19 mouse cellular contexts compared by ENCODE assay signal in genomic region chr5:20964446-20964845, GRCm38 (mm10).
"Had no signal": no experiment of that assay in that cellular context is flagged by ENCODE, and none has a peak within 500 bp of the region (broad histone marks: within the 10 kb centered on the region; RNA-seq: fewer than 3 reads in every experiment).

No protein-coding gene starts in this region.

- H3K36me3 ChIP-seq: midbrain, embryonic 10.5 days; midbrain, embryonic 12.5 days; neural tube, embryonic 13.5 days; neural tube, embryonic 15.5 days had no signal

- H3K4me2 ChIP-seq: lung, embryonic 14.5 days; midbrain, embryonic 12.5 days; neural tube, embryonic 13.5 days; neural tube, embryonic 15.5 days had no signal

- ATAC-seq: midbrain, embryonic 16.5 days had no signal

- H3K9ac ChIP-seq: lung, embryonic 14.5 days; midbrain, embryonic 12.5 days; neural tube, embryonic 13.5 days; neural tube, embryonic 15.5 days had no signal

- DNase-seq: lung, adult 18-20 months; lung, embryonic 14.5 days; lung, postnatal 10 days; lung, postnatal 4 days; midbrain, embryonic 14.5 days; retina, postnatal 1 day; right cerebral cortex, adult 18-20 months; right cerebral cortex, postnatal 25 days; right cerebral cortex, postnatal 4 days; spleen, adult 18-20 months; thymus, adult 18-20 months; thymus, postnatal 14 days; thymus, postnatal 36 days had no signal

- H3K27ac ChIP-seq: midbrain, embryonic 10.5 days; midbrain, embryonic 12.5 days; neural tube, embryonic 13.5 days; neural tube, embryonic 15.5 days had no signal

- H3K4me3 ChIP-seq: midbrain, embryonic 10.5 days; midbrain, embryonic 12.5 days; myocyte; neural tube, embryonic 13.5 days; neural tube, embryonic 15.5 days had no signal

- H3K4me1 ChIP-seq: midbrain, embryonic 10.5 days; midbrain, embryonic 12.5 days had no signal

- H3K27me3 ChIP-seq: midbrain, embryonic 12.5 days; neural tube, embryonic 13.5 days; neural tube, embryonic 15.5 days had no signal

- H3K9me3 ChIP-seq: midbrain, embryonic 10.5 days; midbrain, embryonic 12.5 days; neural tube, embryonic 13.5 days; neural tube, embryonic 15.5 days had no signal
